Mouse (Mus musculus): ENCODE results near the gene Rab3ip. TPM values are rescaled to one million over a fixed set of nuclear protein-coding genes. Genes with fewer than 3 reads are reported as not detected.

Gene Rab3ip
- 144 TPM for total RNA-seq (2023)

GRCm38 (mm10) chr10:116950009-116950769 is at the start of gene Rab3ip:
Gene Rab3ip (minus strand): TSS chr10:116950769.

GRCm38 (mm10) chr10:116986264-116987082 is 35.9 kb upstream of the Rab3ip start, which contains the start of gene Best3:
Gene Best3 (plus strand): TSS chr10:116986314.

GRCm38 (mm10) chr10:116972509-116972908 is 21.9 kb upstream of the Rab3ip start, which contains the start of gene Gm10271:
Gene Gm10271 (minus strand): TSS chr10:116972609.

GRCm38 (mm10) chr10:116896336-116897177 is 54.0 kb downstream of the Rab3ip start, which contains the start of gene Myrfl:
Gene Myrfl (minus strand): TSS chr10:116896919.

Other genes starting within 250 kb of the Rab3ip start
- gene Myrfl, start 53.9 kb downstream of the Rab3ip start, total RNA-seq (2023): 0.24 TPM
- gene Gm10271, start 21.8 kb upstream of the Rab3ip start, total RNA-seq (2023): not detected
- not detected for gene Best3, start 35.5 kb upstream of the Rab3ip start, total RNA-seq (2023)
- not detected for gene Lrrc10, start 94.6 kb upstream of the Rab3ip start, total RNA-seq (2023)
- gene Cct2, start 113.0 kb upstream of the Rab3ip start, total RNA-seq (2023): 243 TPM
- gene Frs2, start 197.8 kb upstream of the Rab3ip start, total RNA-seq (2023): 33.2 TPM

Data from CD4-positive naive resting alpha-beta T cell, adult 57 days (primary cell).